Mouse (Mus musculus): ENCODE measurements around the gene Gja6. TPM values are rescaled to one million over a fixed set of nuclear protein-coding genes. Genes with fewer than 3 reads are reported as not detected.

Gja6 gene
- polyA plus RNA-seq, 1 experiment = not detected

- H3K4me1 ChIP-seq (ENCODE audit: control insufficient read depth, insufficient read depth, low read length) = no peaks in the 10 kb centered on the region
- H3K27ac ChIP-seq (ENCODE audit: insufficient read depth, low read depth, low read length) = no peak overlapping the region
- H3K4me3 ChIP-seq (ENCODE audit: insufficient read depth, low read length) = no peak overlapping the region
- TF ChIP-seq CTCF (IDR thresholded peaks at IDR 0.05; ENCODE audit: low read depth, low read length) (no peak), POLR2A (IDR thresholded peaks at IDR 0.05; ENCODE audit: borderline replicate concordance, low read depth, low read length) (no peak)
Observed at GRCm38 (mm10) chrX:160901118-160901517, 5.7 kb downstream of the Gja6 start.

- Histone ChIP-seq H3K4me1 (ENCODE audit: control insufficient read depth, insufficient read depth, low read length) (no peaks in the 10 kb centered on the region), H3K27ac (ENCODE audit: insufficient read depth, low read depth, low read length) (no peak overlapping the region), H3K4me3 (ENCODE audit: insufficient read depth, low read length) (no peak overlapping the region)
- TF ChIP-seq CTCF (IDR thresholded peaks at IDR 0.05; ENCODE audit: low read depth, low read length) (no peak), POLR2A (IDR thresholded peaks at IDR 0.05; ENCODE audit: borderline replicate concordance, low read depth, low read length) (no peak)
Observed at GRCm38 (mm10) chrX:160892077-160892476, 14.8 kb downstream of the Gja6 start.

GRCm38 (mm10) chrX:160886301-160886700, 20.6 kb downstream of the Gja6 start:
- no peak overlapping the region for H3K4me3 ChIP-seq (ENCODE audit: insufficient read depth, low read length)
- TF ChIP-seq CTCF (IDR thresholded peaks at IDR 0.05; ENCODE audit: low read depth, low read length) (no peak), POLR2A (IDR thresholded peaks at IDR 0.05; ENCODE audit: borderline replicate concordance, low read depth, low read length) (no peak)
- no peak overlapping the region for H3K27ac ChIP-seq (ENCODE audit: insufficient read depth, low read depth, low read length)

GRCm38 (mm10) chrX:160866576-160866975, 40.3 kb downstream of the Gja6 start:
- no peak overlapping the region for H3K4me3 ChIP-seq (ENCODE audit: insufficient read depth, low read length)
- H3K4me1 ChIP-seq (ENCODE audit: control insufficient read depth, insufficient read depth, low read length) = no peaks in the 10 kb centered on the region
- H3K27ac ChIP-seq (ENCODE audit: insufficient read depth, low read depth, low read length) = no peak overlapping the region
- no peak for TF ChIP-seq POLR2A (IDR thresholded peaks at IDR 0.05; ENCODE audit: borderline replicate concordance, low read depth, low read length)
- no peak for TF ChIP-seq CTCF (IDR thresholded peaks at IDR 0.05; ENCODE audit: low read depth, low read length)

More at GRCm38 (mm10) chrX:160886301-160886700, 20.6 kb downstream of the Gja6 start:
- H3K4me1 ChIP-seq (ENCODE audit: control insufficient read depth, insufficient read depth, low read length) = no peaks in the 10 kb centered on the region

GRCm38 (mm10) chrX:160865022-160865421, 41.8 kb downstream of the Gja6 start:
- TF ChIP-seq POLR2A (IDR thresholded peaks at IDR 0.05; ENCODE audit: borderline replicate concordance, low read depth, low read length) = no peak
- no peak for TF ChIP-seq CTCF (IDR thresholded peaks at IDR 0.05; ENCODE audit: low read depth, low read length)
- Histone ChIP-seq H3K4me1 (ENCODE audit: control insufficient read depth, insufficient read depth, low read length) (no peaks in the 10 kb centered on the region), H3K4me3 (ENCODE audit: insufficient read depth, low read length) (no peak overlapping the region), H3K27ac (ENCODE audit: insufficient read depth, low read depth, low read length) (no peak overlapping the region)

- H3K27ac ChIP-seq (ENCODE audit: insufficient read depth, low read depth, low read length) = no peak overlapping the region
- no peak for TF ChIP-seq CTCF (IDR thresholded peaks at IDR 0.05; ENCODE audit: low read depth, low read length)
- no peak for TF ChIP-seq POLR2A (IDR thresholded peaks at IDR 0.05; ENCODE audit: borderline replicate concordance, low read depth, low read length)
Observed at GRCm38 (mm10) chrX:160863689-160864383, 43.0 kb downstream of the Gja6 start.

More at GRCm38 (mm10) chrX:160863689-160864383, 43.0 kb downstream of the Gja6 start:
- Histone ChIP-seq H3K4me1 (ENCODE audit: control insufficient read depth, insufficient read depth, low read length) (no peaks in the 10 kb centered on the region), H3K4me3 (ENCODE audit: insufficient read depth, low read length) (no peak overlapping the region)

Other genes starting within 250 kb of the Gja6 start
- not detected in 2 replicates for gene Ppef1, start 171.3 kb downstream of the Gja6 start, polyA plus RNA-seq (2012; ENCODE audit: insufficient read depth, insufficient read length, missing spikeins)
- gene Rs1, start 139.0 kb downstream of the Gja6 start, polyA plus RNA-seq (2012; ENCODE audit: insufficient read depth, insufficient read length, missing spikeins) = not detected in 2 replicates
- gene Cdkl5, start 87.7 kb upstream of the Gja6 start, polyA plus RNA-seq (2012; ENCODE audit: insufficient read depth, insufficient read length, missing spikeins) = 0.57 and 1.1 TPM in 2 replicates
- gene Scml2, start 210.1 kb upstream of the Gja6 start, polyA plus RNA-seq (2012; ENCODE audit: insufficient read depth, insufficient read length, missing spikeins) = 0.67 and 1.1 TPM in 2 replicates

Data from bone marrow macrophage, adult 2 months (primary cell).